Mouse (Mus musculus): ENCODE measurements around the gene Ntn3.

- TF ChIP-seq POLR2A (IDR thresholded peaks at IDR 0.05; ENCODE audit: low read depth, low read length) (no peak), CTCF (IDR thresholded peaks at IDR 0.05; ENCODE audit: extremely low read depth, insufficient read length, insufficient replicate concordance, low read depth, low read length) (no peak)
Measured at GRCm38 (mm10) chr17:24206451-24207351, 2.6 kb downstream of the Ntn3 start.

Measured in small intestine, adult 2 months (tissue).